Mouse (Mus musculus) brain, embryonic 14.5 days (tissue): ENCODE measurements at regions not wholly inside any gene's neighbourhood (a gene's known extent, or its start where the extent isn't known, plus 50 kb on each side); places are given as distances from the start of the nearest gene placed in this dataset.

Source experiments
- CTCF ChIP-seq: fragments of 200-500 bp; IDR thresholded peaks from 2 replicates; pipeline ENCODE4 v1.5.1; 2012; ENCODE audit warnings: inconsistent platforms, mild to moderate bottlenecking, moderate library complexity, borderline replicate concordance; ENCODE audit not compliant: insufficient read depth, insufficient read length; ENCODE audit errors: extremely low read depth
- POLR2A ChIP-seq: fragments of 200-500 bp; IDR thresholded peaks from 2 replicates; pipeline ENCODE4 v1.6.1; 2012; ENCODE audit warnings: mild to moderate bottlenecking, inconsistent platforms, borderline replicate concordance; ENCODE audit not compliant: poor library complexity, insufficient read depth, insufficient read length, severe bottlenecking; ENCODE audit errors: extremely low read depth

- TF ChIP-seq CTCF (no peak), POLR2A (no peak)
Observed at GRCm38 (mm10) chr7:40708231-40708630, 189.9 kb upstream of the Vstm2b start.
